Mouse (Mus musculus): ENCODE data around the gene Prr5l.

GRCm38 (mm10) chr2:101752979-101753378 is 129.8 kb downstream of the Prr5l start:
- no peak for TF ChIP-seq CTCF (IDR thresholded peaks at IDR 0.05; ENCODE audit: borderline replicate concordance, insufficient read depth, low read length)
- no peak for TF ChIP-seq POLR2A (IDR thresholded peaks at IDR 0.05; ENCODE audit: low read depth, low read length)

All from embryonic fibroblast, embryonic 13.5 days (primary cell).